Mouse (Mus musculus) liver, adult 2 months (tissue): ENCODE measurements around the gene Trem1.

ENCODE experiments used
- CTCF ChIP-seq: fragments of 200-500 bp; IDR thresholded peaks from 2 replicates; pipeline ENCODE4 v1.5.1; 2011; ENCODE audit warnings: low read depth, low read length, control low read depth
- POLR2A ChIP-seq: fragments of 200-500 bp; IDR thresholded peaks from 2 replicates; pipeline ENCODE4 v1.6.1; 2011; ENCODE audit warnings: low read length, control low read depth; ENCODE audit not compliant: insufficient read depth; ENCODE audit errors: extremely low read depth

DNA sequence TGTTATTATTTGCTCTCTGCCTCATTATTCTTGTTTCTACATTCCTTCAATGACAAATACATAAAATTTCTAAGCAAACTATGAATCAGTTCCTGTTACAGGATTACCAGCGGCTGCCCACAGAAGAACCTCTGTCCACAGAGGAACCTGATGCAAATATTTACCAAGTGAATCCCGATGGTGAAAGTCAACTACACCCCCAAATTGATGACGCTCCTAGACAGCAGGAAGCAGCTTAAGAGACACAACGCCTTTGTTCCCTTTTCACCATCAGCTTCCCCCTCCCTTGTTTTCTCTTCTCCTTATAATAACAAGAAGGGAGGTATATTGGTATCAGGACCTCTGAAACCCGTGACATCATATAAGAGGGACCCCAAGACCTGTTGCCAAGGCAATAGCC is 47.3 kb upstream of the Trem1 start:
- TF ChIP-seq CTCF (no peak), POLR2A (no peak)
